Mouse (Mus musculus) ES-Bruce4 (cell line): Measurements from ENCODE around the gene Scube1.

Experiments used
- CTCF ChIP-seq: IDR thresholded peaks from one replicate; pipeline ENCODE4 v1.8.1; 2011; ENCODE audit warnings: low read depth, low read length
- EP300 ChIP-seq: IDR thresholded peaks from 2 replicates; pipeline ENCODE4 v1.6.1; 2011; ENCODE audit warnings: low read depth, low read length; ENCODE audit not compliant: insufficient read depth
- POLR2A ChIP-seq: IDR thresholded peaks from one replicate; pipeline ENCODE4 v1.8.1; 2011; ENCODE audit warnings: low read length; ENCODE audit not compliant: insufficient read depth

DNA sequence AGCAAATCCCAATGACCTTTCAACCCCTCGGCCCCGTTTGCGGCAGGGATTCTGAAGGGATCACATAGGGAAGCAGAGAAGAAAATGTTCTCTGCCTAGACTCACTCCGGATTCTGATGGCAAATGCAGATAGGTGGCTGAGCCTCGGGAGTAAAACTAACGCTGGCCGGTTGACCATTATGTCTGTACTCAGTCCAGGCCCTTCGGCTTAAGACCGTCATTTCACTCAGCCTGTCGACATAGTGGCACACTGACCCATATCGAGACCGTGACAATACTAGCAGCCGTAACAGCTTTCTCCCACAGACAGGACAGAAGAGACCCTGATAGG lies 24.3 kb downstream of the Scube1 start:
- no peak for TF ChIP-seq CTCF
- TF ChIP-seq POLR2A = no peak
- TF ChIP-seq EP300 = no peak
